Mouse (Mus musculus) kidney, embryonic 14.5 days (tissue): ENCODE measurements around the gene Bora. TPM values are rescaled to one million over a fixed set of nuclear protein-coding genes. Genes with fewer than 3 reads are reported as not detected.

Experiments
- ATAC-seq: fragments of 200-750 bp; cut with Nextera tagmentation; 2 replicates; pipeline ENCODE4 v1.8.0; 2017; ENCODE audit warnings: moderate number of reproducible peaks, mild to moderate bottlenecking, moderate TSS enrichment, moderate library complexity; ENCODE audit not compliant: low FRiP score, low TSS enrichment
- H3K27ac ChIP-seq: fragments of 300-500 bp; sonication (generic); 2 replicates; pipeline ENCODE4 v1.5.1; 2014; ENCODE audit warnings: low read depth, mild to moderate bottlenecking, low read length, moderate library complexity, mixed read lengths
- H3K27me3 ChIP-seq: fragments of 300-500 bp; sonication (generic); 2 replicates; pipeline ENCODE4 v1.6.1; 2014; ENCODE audit warnings: mild to moderate bottlenecking, low read length; ENCODE audit not compliant: control insufficient read depth, insufficient read depth
- H3K36me3 ChIP-seq: fragments of 300-500 bp; sonication (generic); 2 replicates; pipeline ENCODE4 v1.6.1; 2014; ENCODE audit warnings: low read length, mixed read lengths; ENCODE audit not compliant: control insufficient read depth, insufficient read depth
- H3K4me1 ChIP-seq: fragments of 300-500 bp; sonication (generic); 2 replicates; pipeline ENCODE4 v1.6.1; 2014; ENCODE audit warnings: low read length, mixed read lengths; ENCODE audit not compliant: control insufficient read depth, insufficient read depth
- H3K4me2 ChIP-seq: fragments of 300-500 bp; sonication (generic); replicated peaks from 2 replicates; pipeline ENCODE4 v1.6.1; 2014; ENCODE audit warnings: low read depth, mild to moderate bottlenecking, low read length
- H3K4me3 ChIP-seq: fragments of 300-500 bp; sonication (generic); 2 replicates; pipeline ENCODE4 v1.5.1; 2014; ENCODE audit warnings: mild to moderate bottlenecking, low read length
- H3K9ac ChIP-seq: fragments of 300-500 bp; sonication (generic); 2 replicates; pipeline ENCODE4 v1.6.1; 2014; ENCODE audit warnings: low read depth, mild to moderate bottlenecking, low read length, moderate library complexity
- H3K9me3 ChIP-seq: fragments of 300-500 bp; sonication (generic); 2 replicates; pipeline ENCODE4 v1.6.1; 2016; ENCODE audit warnings: low read length; ENCODE audit not compliant: control insufficient read depth
- WGBS: fragments of 180-500 bp; shearing (Covaris S2); extraction: QIAGEN DNeasy Blood & Tissue Kit; methylation state at CpG from one replicate; pipeline ENCODE4 v1.1.7; 2014; 5-methylcytosine and 5-hydroxymethylcytosine counted together
- polyA plus RNA-seq: library from polyadenylated mRNA; unstranded; fragments of >200 nt; fragmentation: Nextera tagmentation; extraction: Ambion mirVana; gene quantifications from 2 replicates; pipeline ENCODE4 v1.2.1, GENCODE M21; 2014

Bora gene
- polyA plus RNA-seq, result 77.1 and 97.6 TPM in 2 replicates

GRCm38 (mm10) chr14:99046031-99046781, at the start of gene Bora, which contains the start of gene Mzt1:
Bora (plus strand) TSS chr14:99046222.
Mzt1 (minus strand) TSS chr14:99046134.
- ATAC-seq, result peak; percentile 96
- Histone ChIP-seq H3K9ac (peak within 1 kb of the TSS; percentile 97), H3K4me3 (peak within 1 kb of the TSS; percentile 99), H3K9me3 (no peaks in the 10 kb centered on the region), H3K36me3 (peaks cover 10% of the 10 kb centered on the region; the same call in 1 of the 2 replicates), H3K4me1 (peaks cover 25% of the 10 kb centered on the region), H3K27me3 (no peaks in the 10 kb centered on the region), H3K27ac (peak within 1 kb of the TSS; percentile 89), H3K4me2 (peak within 1 kb of the TSS; percentile 70)
- WGBS, result under 1% methylated on average over 78 of the region's 81 CpGs

- ATAC-seq, result 0 out of 2 replicates have a peak, but pooled peaks have one; percentile 61
- H3K4me3 ChIP-seq, result no peak overlapping the region
- no peak overlapping the region for H3K9ac ChIP-seq
- no peak overlapping the region for H3K4me2 ChIP-seq
- H3K9me3 ChIP-seq, result no peaks in the 10 kb centered on the region
- 0 out of 2 replicates have a peak, but pooled peaks cover 5% of the 10 kb centered on the region for H3K4me1 ChIP-seq
- WGBS, result 49% methylated on average over 8 of the region's 8 CpGs
- peak overlapping the region; percentile 55; the same call in 1 of the 2 replicates for H3K27ac ChIP-seq
- H3K27me3 ChIP-seq, result no peaks in the 10 kb centered on the region
- H3K36me3 ChIP-seq, result no peaks in the 10 kb centered on the region
Observed at GRCm38 (mm10) chr14:99010224-99010919, 35.6 kb upstream of the Bora start.

- H3K4me2 ChIP-seq, result no peak overlapping the region
- ATAC-seq, result no peak; the same call in 1 of the 2 replicates
- H3K4me1 ChIP-seq, result 0 out of 2 replicates have a peak, but pooled peaks cover 5% of the 10 kb centered on the region
- no peaks in the 10 kb centered on the region for H3K27me3 ChIP-seq
- WGBS, result 30% methylated on average over 2 of the region's 2 CpGs
- no peak overlapping the region for H3K4me3 ChIP-seq
- no peak overlapping the region; the same call in 1 of the 2 replicates for H3K27ac ChIP-seq
- H3K9ac ChIP-seq, result no peak overlapping the region
- no peaks in the 10 kb centered on the region for H3K9me3 ChIP-seq
- H3K36me3 ChIP-seq, result no peaks in the 10 kb centered on the region
Observed at GRCm38 (mm10) chr14:99010920-99011313, 35.1 kb upstream of the Bora start.

GRCm38 (mm10) chr14:99018691-99019090, 27.3 kb upstream of the Bora start:
- 68% methylated on average over 7 of the region's 7 CpGs for WGBS
- ATAC-seq, result no peak
- H3K4me3 ChIP-seq, result no peak overlapping the region
- H3K4me2 ChIP-seq, result no peak overlapping the region
- no peaks in the 10 kb centered on the region; the same call in 1 of the 2 replicates for H3K4me1 ChIP-seq
- no peak overlapping the region for H3K27ac ChIP-seq
- H3K36me3 ChIP-seq, result no peaks in the 10 kb centered on the region
- H3K9ac ChIP-seq, result no peak overlapping the region
- no peaks in the 10 kb centered on the region for H3K9me3 ChIP-seq
- H3K27me3 ChIP-seq, result no peaks in the 10 kb centered on the region

GRCm38 (mm10) chr14:99019136-99019808, 26.8 kb upstream of the Bora start:
- no peak overlapping the region for H3K9ac ChIP-seq
- ATAC-seq, result no peak
- no peak overlapping the region for H3K4me2 ChIP-seq
- H3K27ac ChIP-seq, result no peak overlapping the region
- no peaks in the 10 kb centered on the region for H3K36me3 ChIP-seq
- H3K4me3 ChIP-seq, result no peak overlapping the region
- WGBS, result 50% methylated on average over 10 of the region's 10 CpGs
- no peaks in the 10 kb centered on the region for H3K9me3 ChIP-seq
- no peaks in the 10 kb centered on the region; the same call in 1 of the 2 replicates for H3K4me1 ChIP-seq
- H3K27me3 ChIP-seq, result no peaks in the 10 kb centered on the region

GRCm38 (mm10) chr14:99022346-99023086, 23.5 kb upstream of the Bora start:
- Histone ChIP-seq H3K4me2 (peak overlapping the region; percentile 29), H3K4me3 (peak overlapping the region; percentile 16; the same call in 1 of the 2 replicates), H3K9ac (no peak overlapping the region), H3K27ac (no peak overlapping the region), H3K27me3 (no peaks in the 10 kb centered on the region), H3K36me3 (no peaks in the 10 kb centered on the region), H3K9me3 (peaks cover 5% of the 10 kb centered on the region), H3K4me1 (no peaks in the 10 kb centered on the region; the same call in 1 of the 2 replicates)
- ATAC-seq, result no peak
- WGBS, result 49% methylated on average over 12 of the region's 12 CpGs

GRCm38 (mm10) chr14:99029987-99030386, 16.0 kb upstream of the Bora start:
- ATAC-seq, result no peak
- Histone ChIP-seq H3K36me3 (peaks cover 12% of the 10 kb centered on the region), H3K4me3 (no peak overlapping the region), H3K9me3 (peaks cover 5% of the 10 kb centered on the region), H3K9ac (no peak overlapping the region), H3K27me3 (no peaks in the 10 kb centered on the region), H3K4me2 (no peak overlapping the region), H3K4me1 (no peaks in the 10 kb centered on the region), H3K27ac (no peak overlapping the region)
- WGBS, result 68% methylated on average over 5 of the region's 5 CpGs

GRCm38 (mm10) chr14:99031337-99031873, 14.6 kb upstream of the Bora start:
- peaks cover 5% of the 10 kb centered on the region for H3K9me3 ChIP-seq
- peaks cover 19% of the 10 kb centered on the region for H3K36me3 ChIP-seq
- no peaks in the 10 kb centered on the region for H3K27me3 ChIP-seq
- no peak overlapping the region for H3K27ac ChIP-seq
- no peaks in the 10 kb centered on the region for H3K4me1 ChIP-seq
- no peak overlapping the region for H3K4me2 ChIP-seq
- 0 out of 2 replicates have a peak, but pooled peaks have one; percentile 49 for ATAC-seq
- WGBS, result 84% methylated on average over 5 of the region's 5 CpGs
- no peak overlapping the region for H3K4me3 ChIP-seq
- H3K9ac ChIP-seq, result no peak overlapping the region
